Mouse (Mus musculus): Measurements from ENCODE around the gene Glt8d2.
"Not testable (repeated sequence)": the region's sequence is repeated elsewhere in the genome, so short reads cannot be mapped to it uniquely, and the experiment has no call there.

The Glt8d2 gene

DNA sequence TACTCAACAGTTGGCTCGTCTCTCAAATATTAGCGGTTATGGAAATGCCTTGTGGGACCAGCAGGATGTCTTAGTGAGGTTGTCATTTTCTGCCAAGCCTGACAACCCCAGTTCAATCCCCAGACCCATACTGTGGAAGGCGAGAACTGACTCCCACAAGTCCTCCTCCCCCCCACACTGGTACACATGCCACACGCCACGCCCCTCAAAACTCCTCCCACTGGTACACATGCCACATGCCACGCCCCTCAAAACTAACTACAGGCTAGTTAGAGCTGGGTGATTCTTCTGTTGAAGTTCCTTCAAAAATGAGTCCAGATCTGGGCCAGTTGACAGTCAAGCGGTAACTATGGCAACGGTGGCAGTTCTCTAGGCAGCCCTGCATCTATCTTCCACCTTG lies 44.4 kb downstream of the Glt8d2 start:
- DNase-seq: no peak

DNA sequence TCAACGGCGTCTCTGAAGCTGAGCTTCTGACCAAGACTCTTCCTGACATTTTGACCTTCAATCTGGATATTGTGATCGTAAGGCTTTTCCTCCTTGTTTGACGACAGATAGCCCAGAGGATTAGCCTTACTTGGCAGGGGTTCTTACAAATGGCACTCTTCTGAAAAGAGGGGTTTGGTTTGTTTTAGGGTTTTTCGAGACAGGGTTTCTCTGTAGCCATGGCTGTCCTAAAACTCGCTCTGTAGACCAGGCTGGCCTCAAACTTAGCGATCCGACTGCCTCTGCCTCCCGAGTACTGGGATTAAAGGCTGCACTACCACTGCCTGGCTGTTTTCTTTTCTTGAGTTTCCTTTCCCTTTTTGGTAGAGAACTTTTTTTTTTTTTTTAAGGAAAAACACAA lies 49.0 kb downstream of the Glt8d2 start:
- DNase-seq: no peak

DNA sequence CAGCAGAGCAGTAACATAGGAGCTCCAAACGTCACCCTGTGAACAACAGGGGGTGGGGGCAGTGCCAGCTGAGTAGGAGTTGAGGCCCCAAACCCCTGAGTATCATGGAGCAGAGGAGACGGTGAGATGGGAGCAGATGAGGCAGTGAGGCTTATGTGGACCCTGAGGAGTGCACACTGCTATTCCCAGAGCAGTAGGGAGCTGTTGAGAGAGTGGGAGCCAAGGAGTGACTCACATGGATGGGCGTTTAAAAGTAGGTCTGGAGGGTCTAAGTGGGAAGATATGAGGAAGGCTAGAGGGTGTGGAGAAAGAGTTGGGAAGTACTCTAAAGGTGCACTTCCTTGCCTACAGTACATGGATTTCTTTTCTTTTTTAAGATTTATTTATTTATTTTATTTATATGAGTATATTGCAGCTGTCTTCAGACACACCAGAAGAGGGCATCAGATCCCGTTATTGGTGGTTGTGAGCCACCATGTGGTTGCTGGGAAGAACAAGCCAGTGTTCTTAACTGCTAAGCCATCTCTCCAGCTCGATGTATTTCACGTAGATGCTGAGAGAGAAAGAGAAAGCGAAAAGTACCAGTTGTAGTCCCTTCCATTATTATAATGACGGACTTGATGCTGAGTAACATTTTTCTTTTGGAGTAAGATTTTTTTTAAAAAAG lies 51.3 kb downstream of the Glt8d2 start:
- peak in 1 of 2 experiments; percentile 45 for DNase-seq

DNA sequence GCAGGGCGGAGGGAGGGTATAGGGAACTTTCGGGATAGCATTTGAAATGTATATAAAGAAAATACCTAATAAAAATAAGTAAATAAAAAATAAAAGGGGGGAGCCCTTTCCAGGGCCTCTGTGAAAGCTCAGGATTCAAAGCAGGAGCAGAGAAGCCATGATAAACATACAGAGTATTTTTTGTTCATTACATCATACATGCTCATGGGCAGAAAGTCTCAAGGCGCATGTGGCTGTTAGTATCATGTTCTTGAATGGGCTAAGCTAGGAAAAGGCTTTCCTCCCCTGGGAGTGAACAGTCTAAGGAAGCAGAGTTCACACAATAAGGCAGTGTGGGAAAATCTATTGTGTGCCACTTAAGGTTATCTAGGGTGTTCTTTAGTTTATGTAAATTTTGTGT lies 54.1 kb downstream of the Glt8d2 start:
- no peak for DNase-seq

DNA sequence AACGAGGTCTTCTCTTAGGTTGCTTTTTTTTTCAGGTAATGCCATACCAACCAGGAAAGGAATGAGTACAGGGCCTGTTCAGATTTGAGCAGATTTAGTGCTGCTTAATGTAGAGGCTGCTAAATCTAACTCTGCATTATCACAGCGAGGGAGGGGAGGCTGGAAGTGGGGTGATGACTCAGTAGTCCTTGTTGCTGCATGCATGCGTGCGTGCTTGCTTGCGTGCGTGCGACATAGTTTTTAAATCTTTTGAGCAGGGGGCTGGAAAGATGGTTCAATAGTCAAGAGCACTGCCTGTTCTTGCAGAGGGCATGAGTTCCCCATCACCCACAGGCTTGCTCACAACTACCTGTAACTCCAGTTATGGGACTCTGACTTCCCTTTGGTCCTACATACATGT lies 56.1 kb downstream of the Glt8d2 start:
- no peak for DNase-seq

DNA sequence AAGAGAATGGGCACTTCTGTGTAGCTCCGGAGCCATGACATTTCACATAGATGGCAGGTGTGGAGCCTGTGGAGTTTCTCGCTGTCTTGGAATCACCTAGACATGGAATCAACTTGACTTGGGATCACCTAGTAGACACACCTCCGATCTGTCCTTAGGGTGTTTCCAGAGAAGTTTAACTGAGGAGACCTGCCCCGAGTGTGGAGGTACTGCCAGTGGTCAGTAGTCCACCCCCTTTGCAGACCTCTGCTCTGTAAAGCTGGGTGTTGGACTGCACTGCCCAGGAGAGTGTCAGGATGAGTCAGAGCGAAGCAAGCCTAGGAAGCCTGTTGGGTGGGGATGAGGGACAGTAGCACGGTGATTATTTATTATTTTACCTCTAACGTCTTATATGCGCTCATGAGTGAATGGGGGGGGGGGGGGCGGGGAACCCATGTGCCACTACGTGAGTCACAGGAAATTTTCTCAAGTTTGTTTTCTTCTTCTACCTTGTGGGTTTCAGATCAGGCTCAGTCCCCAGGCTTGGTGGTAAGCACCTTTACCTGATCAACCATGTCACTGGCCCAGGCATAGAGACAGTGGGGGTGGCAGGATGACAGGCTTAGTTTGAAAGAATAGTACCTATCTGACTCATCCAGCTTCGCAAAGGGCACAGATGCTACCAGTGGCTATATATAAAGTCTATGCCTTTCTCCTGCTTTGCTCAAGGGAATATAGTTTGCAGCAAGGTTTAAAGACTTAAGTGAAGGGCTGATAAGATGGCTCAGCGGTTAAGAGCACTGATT lies 57.8 kb downstream of the Glt8d2 start:
- DNase-seq: no peak

DNA sequence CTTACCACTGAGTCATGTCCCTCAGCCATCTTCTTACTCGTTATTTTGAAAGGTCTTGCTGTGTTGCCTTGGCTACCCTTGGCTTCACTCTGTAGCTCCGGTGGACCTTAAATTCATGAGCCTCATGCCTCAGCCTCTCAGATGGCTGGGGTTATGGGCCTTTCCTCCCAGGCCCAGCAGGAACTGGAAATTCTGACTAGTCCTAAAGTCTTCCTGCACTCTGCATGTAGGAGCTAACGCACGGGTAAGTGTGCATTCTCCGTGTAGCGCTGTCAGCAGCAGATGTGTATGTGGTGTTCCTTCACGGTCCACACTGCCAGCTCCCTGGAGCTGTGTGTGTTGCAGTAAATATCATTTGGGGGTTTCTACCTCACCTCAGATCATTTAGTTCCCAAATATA lies 59.3 kb downstream of the Glt8d2 start:
- DNase-seq: no peak

DNA sequence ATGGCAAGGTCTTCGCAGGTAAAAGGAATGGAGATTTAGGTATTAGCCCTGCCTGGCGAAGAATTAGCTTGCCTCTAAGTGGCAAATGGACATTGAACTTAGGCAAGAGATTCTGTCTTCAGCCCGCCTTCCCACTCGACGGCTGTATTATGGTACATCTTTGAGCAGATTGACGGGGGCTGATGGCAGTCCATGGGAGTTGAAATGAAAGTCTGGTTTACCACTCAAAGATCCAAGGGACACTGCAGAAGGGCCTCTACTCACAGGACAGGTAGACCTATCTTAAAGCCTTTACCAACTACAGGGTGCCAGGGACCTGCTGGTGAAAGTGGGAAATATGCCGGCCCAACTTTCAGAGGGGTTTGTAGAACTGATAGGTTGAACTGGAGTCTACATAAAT lies 60.0 kb downstream of the Glt8d2 start:
- no peak for DNase-seq

DNA sequence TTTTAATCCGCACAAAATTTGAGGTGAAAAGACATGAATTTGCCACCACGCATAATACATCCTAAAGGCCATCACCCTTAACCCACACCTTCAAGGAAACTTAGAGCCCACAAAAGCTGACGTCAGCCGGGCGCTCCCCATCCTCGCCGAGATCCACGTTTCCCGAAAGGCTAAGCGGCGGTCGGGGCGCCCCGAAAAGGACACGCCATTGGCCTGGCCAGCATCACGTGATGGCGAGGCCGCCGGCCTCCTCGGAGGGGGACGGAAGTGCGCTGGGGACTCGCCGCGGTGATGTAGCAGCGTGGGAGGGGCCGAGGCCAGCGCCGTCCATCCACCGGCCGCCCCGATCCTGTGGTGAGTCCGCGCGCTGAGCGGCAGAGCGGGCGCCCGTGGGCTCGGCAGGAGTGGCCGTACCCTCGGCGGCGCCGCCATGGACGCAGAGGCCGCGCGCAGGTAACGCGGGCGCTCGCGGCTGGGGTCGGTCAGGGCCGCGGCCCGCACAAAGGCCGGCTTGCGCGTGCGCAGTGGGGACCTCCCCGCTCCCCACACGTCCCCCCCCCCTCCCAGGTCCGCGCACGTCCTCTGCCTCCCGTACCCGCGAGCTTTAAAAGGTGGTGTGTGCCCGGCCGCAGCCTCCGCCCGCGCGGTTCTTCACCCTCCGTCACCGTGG lies 60.7 kb downstream of the Glt8d2 start, which contains the start of gene Tdg:
Tdg (plus strand) TSS at position 243 of the 670 bp plus-strand sequence.
- DNase-seq: peak; percentile 92 to 93

DNA sequence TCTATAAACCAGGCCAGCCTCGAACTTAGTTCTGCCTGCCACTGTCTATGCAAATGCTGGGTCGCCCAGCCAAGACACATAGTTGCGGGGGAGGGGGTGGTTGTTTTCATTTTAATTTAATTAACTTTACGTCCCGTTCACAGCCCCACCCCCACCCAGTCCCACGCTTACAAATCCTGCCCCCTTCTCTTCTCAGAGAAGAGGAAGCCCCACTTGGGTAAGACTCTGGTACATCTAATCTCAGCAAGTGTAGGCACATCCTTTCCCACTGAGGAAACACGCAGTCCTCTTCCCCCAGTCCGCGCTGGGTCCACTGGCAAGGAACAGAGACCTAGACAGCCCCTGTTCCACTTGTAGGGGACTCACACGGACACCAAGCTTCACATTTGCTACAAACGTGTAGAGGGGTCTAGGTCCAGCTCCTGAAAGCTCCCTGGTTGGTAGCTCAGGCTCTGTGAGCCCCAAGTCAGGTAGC lies 61.3 kb downstream of the Glt8d2 start:
- DNase-seq: no peak

DNA sequence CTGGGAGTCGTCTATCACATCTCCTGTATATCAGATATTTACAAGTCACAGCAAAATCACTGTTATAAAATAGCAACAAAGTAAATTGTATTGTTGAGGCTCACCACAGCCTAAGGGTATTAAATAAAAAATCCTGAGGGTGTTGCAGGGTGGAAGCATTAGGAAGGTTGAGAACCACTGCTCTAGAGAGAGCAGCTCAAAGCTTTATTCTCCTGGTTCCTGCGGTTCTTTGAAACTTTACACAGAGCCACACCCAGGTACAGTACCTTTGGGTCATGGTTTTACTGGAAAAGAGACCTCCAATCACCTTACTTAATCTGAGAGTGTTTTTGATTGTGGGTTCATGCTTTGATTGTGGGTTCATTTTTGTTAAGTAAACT lies 66.9 kb downstream of the Glt8d2 start:
- DNase-seq: not testable (repeated sequence)

DNA sequence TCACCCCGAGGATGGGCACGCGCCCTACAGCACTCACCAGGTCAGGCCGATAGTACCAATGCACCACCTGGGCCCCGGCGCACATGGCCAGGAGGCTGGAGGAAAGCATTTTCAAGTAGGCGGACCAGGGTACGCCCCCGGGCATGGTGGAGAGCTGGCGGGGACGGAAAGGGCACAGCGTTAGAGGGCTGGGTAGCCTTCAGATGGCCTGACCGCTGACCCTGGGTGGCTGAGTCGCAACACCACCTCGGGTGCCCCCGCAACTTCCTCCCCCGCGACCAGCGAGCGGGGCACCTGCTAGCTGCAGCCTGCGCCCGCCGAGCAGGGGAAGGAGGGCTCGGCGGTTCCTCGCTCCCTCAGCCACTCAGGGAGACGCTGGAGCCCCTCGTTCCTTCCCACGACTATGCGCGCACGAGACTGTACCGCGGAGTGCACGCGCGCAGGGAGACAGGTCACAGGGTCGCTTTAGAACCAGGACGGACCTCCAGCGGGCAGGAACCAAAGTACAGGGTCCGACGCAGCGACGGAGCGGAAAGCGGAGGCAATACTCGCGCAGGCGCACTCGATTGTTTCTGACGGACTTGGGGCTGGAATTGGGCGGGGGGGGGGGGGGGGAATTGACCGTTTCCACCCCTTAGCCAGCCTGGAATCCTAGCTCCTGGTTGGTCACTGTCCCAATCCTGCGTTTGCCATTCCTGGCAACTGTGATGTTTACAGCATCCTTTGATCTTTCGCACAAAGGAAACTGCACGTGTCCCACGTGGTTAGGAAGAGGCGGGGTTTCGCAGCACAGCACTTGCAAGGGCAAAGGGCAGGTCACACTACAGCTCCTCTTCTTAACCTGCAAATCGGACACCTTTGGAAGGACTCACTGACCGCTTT lies 67.5 kb downstream of the Glt8d2 start, which contains the start of gene 1190007I07Rik:
1190007I07Rik (minus strand) TSS at position 558 of the 882 bp plus-strand sequence.
- DNase-seq: peak; percentile 94 to 97

DNA sequence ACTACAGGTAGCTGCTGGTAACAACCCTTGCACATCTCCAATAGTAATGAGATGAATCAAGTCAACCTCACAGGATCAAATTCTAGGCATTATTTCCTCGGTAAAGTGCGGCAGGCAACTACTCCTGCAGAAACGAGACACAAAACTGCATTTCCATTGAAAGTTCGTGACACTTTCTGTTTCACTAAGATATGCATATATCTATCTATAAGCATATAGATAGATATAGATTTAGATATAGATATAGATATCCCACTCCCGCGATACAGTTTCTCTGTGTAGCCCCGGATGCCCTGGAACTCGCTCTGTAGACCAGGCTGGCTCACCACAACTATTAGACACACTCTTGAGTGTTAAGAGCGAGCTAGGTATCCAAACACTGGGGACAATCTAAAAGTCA lies 68.2 kb downstream of the Glt8d2 start:
- DNase-seq: no peak
